Mouse (Mus musculus) left cerebral cortex, postnatal 25 days (tissue): Measurements from ENCODE around the gene Sdk2. TPM values are rescaled to one million over a fixed set of nuclear protein-coding genes. Genes with fewer than 3 reads are reported as not detected.

ENCODE experiments used
- DNase-seq, 2 experiments: peaks; one replicate each; pipeline ENCODE4 v3.0.0; 2022; ENCODE audit warnings: low spot score in 2 of 2, mixed read lengths in 1 of 2
- intact Hi-C: fragments of 180-260 bp; cut with DNase I; formaldehyde crosslinking; loops from one replicate; pipeline ENCODE4 v1.15.1; 2025
- total RNA-seq, 2 experiments: library from RNA; stranded (reverse); gene quantifications; 2 replicates each; pipeline ENCODE4 v1.2.3; 2021

Gene Sdk2
- total RNA-seq, 2 experiments from 2014 or later = 29.1 to 30.1 TPM

DNA sequence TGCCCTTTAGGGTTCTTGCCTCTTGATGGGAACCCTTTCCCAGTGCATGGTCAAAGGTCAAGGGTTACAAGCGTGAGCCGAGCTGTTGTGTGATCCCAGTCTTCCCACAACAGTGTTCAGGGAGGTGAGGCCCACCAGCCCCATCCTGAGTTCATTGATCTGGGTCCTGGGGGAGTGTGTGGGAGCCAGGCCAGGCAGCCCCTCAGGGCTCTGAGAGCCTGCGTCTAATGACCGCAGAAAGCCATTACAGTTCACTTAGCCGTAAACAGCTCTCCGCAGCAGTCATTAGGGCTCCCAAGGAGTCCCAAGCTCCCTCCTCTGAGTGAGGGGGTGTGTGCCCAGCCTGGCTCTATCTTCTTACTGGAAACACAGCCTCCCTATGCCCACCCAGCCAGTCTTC, 66.8 kb downstream of the Sdk2 start:
- DNase-seq = no peak
- intact Hi-C loops = no loop called here

DNA sequence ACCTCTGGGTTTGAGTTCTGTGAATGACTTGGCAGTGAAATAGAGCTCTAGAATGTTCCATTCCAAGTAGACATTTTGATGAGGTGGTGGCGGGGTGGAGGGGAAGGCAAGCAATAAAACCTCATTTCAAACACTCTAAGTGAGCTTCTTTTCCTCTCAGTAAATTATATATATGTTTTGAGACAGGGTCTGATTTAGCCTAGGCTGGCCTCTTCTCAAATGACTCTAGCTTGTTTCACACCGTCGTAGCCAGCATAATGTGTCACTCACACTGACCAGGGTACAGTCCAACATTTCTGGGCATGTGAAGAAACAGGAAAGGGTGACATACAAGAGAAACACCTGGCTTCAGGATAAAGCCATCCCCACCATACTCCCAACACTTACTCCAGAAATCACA, 68.1 kb downstream of the Sdk2 start:
- intact Hi-C loops = no loop called here
- no peak for DNase-seq

DNA sequence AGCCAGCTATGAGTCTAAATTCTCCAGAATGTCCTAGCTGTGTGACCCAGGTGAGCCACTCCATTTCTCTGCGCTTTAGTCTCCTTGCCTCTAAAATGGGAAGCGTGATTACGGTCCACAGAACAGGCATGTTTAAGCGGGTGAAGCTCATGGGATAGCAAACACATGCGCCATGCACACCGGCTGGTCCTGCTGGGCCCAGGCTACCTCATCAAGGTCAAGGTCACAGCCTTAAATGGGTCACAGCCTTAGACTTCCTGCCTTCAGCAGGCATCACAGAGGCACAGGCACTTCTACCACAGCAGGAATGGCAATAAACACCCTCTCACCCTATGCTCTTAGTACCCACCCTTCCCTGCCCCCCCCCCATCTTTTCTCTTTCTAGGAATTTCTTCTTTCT, 72.9 kb downstream of the Sdk2 start:
- intact Hi-C loops = no loop called here
- DNase-seq = no peak

DNA sequence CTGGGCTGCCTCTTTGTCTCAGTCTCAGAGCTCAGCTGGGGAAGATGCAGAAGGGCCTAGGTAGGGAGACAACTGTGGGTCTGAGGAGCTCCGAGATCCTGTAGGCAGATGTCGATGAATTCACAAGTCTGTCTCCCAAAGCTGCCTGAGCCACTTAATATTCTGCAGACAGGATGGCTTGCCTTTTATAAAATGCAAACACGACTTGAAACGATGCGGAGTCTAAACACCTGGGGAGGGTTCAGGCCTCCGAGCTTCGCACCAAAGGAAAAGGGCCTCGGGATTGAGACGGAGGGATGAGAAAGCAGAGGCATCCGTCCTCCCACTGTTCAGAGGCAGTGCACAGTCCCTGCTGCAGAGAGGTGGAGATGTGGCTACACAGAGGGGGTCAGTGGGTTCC, 74.0 kb downstream of the Sdk2 start:
- no peak for DNase-seq
- intact Hi-C loops = no loop called here

DNA sequence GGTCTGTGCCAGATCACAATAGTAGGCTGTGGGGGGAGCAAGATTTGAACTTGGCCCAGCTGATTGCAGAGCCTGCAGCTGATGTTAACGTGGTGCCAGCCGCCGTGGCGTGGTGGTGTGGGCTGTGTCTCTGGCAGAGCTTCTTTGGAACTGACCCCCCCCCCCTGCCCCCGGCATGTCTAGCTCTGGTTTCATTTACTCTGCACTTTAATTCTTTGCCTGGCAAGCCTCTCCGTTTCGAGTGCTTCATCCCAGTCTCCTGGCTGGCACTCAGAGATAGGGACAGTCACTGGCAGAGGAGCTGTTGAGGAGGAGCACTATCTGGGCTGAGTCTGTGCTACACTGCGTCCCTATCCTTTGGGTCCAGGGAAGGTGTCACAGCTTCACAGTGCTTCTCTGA, 75.0 kb downstream of the Sdk2 start:
- DNase-seq = no peak
- intact Hi-C loops = no loop called here

DNA sequence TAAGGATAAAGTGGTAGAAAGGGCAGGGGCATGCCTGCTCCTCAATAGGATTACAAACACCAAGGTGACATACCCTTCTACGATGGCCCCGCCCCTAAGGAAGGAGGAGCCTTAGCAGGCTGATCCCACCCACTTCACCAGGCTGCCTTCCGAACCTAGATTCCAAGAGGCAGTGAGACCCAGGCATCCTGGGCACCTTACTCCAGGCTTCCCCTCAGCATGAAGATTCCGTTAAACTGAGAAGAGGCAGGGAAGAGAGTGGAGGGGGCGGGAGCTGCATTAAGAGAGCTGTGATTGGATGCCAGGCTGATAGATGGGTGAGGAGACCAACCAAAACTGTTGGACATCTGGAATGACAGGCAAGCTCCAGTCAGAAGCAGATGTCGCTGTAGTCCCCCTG, 76.4 kb downstream of the Sdk2 start:
- intact Hi-C loops = no loop called here
- DNase-seq = peak; percentile 76 to 85

DNA sequence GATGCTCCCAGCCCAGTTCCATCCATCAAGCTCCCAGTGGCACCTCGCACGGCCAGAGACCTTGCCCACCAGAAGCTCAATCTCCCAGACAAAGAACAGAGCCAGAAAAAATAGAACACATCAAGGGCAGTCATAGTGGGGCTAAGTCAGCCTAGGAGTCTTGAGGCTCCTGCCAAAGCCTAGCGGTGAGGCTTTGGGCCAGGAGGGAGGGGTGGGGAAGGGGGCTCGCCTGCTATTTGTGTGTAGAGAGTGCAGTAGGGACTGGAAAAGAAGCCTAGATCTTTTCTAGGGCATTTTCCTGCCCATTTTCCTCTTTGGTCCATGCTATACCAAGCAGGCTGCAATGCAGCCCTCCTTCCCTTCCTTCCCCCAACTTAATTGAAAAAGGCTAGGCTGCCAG, 76.8 kb downstream of the Sdk2 start:
- intact Hi-C loops = no loop called here
- no peak for DNase-seq

DNA sequence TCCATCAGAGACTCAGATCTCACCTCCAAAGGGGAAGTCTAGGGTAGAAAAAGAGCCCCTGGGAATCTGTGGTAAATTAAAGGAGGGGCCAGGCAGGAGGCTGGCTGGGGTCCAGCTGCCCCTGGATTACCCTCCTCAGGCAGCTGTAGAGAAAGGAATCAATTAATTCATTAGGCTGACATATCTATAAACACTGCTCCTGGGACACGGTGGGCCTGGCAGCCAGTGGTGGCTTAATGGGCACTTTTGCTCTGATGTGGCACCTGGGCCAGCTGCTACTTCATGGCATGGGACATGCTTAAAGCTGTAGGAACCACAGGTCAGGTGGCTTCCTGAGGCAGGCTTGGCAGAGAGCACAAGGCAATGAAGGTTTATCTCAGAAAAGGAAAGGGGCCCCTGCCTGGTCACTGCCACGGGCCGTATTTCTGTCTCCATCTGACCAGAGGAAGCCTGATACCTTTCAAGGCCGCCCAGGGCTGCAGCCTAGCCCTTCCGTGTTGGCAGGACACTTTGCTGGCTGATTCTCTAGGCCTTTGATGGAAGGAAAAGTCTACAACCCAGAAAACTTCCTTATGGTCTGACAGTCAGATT, 80.9 kb downstream of the Sdk2 start:
- intact Hi-C loops = no loop called here

DNA sequence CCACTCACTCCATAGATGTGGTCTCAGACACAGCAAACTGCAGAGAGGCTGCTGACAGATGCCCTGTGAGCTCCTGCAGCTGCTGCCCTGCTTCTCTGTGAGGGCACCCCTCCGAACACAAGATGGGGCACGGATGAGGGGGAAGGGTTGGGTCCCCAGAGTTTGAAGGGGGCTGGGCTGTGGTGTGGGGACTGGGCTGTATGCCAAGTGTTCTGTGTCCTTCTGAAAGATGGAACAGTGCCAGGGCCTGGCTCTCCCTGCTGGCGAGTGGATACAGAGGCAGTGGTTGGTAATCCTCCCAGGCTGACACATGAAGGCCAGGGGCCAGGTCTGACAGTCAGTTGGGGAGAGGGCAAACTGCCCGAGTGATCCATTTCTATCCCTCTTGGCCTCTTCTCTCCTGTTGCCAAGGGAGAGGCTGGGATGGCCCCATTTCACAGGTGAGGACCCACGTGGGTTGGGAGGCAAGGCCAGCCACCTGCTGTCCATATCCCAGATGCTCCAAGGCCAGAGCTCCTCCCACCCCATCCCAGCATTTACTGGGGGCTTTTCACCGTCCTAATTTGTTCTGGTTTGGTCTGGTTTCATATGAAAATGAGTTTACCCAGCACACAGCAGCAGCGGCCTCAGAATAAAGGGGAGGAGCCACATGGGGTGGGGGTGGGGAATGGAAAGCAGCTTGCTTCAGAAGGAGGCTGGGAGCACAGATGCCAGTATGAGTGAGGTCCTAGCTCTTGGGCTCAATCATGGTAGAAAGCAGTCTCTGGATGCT, 84.9 kb downstream of the Sdk2 start:
- DNase-seq = peak in 1 of 2 experiments; percentile 19
- intact Hi-C loops = no loop called here

More for the DNA sequence above, 80.9 kb downstream of the Sdk2 start:
- DNase-seq = no peak

DNA sequence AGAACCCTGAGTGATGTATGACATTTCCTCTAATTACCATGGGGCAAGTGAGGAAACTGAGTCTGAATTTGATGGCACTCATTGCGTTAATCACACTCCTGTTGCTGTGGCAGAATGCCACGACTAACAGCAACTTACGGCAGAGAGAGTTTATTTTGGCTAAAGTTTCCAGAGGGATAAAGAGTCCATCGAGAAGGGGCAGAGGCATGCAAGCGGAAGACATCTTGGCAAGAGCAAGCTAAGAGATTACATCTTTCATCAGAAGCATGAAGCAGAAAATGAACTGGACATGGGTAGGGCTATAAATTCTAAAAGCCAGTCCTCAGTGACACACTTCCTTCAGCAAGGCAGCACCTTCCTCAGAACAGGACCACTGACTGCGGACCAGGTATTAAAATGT, 85.8 kb downstream of the Sdk2 start:
- intact Hi-C loops = no loop called here
- DNase-seq = no peak

DNA sequence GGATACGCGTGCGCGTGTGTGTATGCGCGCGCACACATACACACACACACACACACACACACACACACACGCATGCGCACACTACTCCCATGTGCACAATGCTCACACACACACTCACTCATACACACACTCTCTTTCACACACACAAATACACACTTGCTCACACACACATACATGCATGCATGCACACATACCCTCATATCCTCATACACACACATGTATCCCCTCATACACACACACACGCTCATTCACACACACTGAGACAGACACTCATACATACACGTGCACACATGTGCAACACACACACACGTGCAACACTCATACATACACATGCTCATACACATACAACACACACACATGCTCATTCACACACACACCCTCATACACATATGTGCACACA, 88.5 kb downstream of the Sdk2 start:
- DNase-seq = no peak
- intact Hi-C loops = no loop called here

DNA sequence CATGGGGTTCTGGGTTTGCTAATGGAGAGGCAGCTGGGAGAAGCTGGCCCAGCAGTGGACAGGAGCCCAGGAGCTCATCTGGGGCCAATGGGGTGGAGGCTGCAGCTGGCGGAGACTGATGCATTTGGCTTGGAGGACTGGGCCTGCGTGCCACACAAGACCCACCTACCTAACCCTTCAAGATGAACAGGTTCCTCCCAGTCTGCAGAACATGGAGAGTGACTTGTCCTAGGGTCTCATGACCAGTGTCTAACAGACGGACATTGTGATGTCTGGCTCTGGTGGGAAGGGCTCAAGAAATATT, 91.2 kb downstream of the Sdk2 start:
- no peak for DNase-seq
- intact Hi-C loops = no loop called here

DNA sequence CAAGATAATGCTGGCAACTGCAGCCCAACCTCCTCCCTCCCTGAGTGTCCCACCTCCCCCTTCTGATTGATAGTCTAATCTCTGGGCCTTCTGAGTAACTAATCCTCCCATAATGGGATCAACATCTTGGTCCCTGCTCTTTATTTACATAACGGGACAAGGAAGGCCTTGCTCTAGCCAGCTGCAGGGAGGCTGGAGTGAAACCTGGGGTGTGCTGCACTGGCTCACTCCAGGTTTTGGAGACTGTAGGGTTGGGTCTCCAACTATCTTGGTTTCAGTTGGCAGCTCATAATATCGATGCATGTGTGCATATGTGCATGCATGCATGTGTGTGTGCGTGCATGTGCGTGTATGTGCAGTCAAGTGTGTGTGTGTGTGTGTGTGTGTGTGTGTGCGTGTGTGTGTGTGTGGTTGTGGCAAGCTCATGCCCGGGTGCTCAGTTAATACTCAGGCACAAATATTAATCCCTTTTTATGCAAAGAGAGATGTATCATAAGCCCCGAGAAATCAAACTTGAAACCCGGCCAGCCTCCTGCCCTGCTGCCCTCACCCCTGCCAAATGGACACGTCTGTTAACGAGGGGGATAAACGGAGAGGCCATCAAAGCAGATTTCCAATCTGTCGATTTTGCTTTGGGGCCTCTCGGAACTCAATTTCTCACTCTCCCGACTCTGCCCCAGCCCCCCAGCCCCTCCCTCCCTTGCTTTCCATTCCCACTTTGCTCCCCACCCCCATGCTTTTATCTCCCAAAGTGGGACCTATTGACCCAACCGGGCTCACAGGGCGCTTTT, 91.8 kb downstream of the Sdk2 start:
- intact Hi-C loops = loop anchor here (5.0 kb wide), 1 partner anchor 92 kb away; the partner anchor contains the start of gene Sdk2

DNA sequence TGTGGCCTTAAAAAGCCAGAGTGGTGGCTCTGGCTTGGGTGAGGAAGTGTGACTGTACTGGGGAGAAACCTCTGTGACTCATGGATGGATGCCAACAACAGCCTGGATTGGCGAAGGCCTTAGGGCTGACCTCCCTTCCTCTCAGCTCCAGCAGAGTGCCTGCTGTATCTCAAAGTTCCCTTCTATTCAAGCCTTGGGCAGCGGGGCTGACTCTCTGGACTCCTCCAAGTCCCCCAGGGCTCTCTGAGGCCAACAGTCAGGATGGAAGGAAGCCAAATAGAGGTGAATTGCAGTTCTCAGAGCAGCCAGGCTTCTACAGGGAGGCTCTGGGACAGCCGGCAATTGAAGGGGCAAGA, 94.4 kb downstream of the Sdk2 start:
- intact Hi-C loops = loop anchor here (5.0 kb wide), 1 partner anchor 95 kb away; the partner anchor contains the start of gene Sdk2

More for the DNA sequence above, 91.8 kb downstream of the Sdk2 start:
- no peak for DNase-seq

DNA sequence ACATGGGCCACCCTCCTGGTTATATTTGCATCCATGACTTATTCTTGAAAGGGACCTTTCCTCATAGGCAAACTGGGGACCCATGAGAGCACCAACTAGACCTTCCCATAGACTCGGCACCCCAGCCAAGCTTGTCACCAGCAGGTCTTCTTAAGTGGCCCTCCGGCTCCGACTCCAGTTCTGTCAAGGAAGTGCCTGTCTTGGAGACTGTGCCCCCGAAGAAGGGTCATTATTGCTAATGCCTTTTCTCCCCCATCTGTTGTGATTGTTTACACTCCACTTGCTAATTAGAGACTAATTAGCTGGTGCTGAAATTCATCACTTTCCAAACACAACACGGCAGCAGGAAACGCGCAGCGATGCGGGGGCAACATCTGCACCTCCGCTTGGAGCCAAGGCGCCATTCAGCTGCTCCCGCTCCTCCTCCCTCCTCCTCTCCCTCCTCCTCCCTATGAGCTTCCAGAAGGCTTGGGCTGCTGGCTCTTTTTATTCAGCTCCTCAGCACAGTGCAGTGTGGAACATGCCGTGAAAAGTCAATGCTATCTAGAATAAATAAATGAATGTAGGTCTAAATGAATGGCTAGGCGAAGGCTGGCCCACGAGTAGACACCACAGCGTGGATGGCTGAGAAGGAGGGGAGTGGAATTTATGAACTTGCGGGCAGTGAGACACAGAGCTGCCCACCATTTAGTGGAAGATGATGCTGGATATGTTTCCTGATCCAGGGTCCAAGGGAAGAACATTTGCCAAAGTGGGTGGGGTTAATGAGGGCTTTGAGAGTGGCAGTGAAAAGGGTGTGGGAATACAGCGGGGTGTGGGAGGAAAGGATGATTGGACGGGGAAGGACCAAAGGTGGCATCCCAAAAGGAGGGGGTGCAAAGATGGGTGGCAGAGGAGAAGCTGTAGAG, 95.0 kb downstream of the Sdk2 start:
- peak; percentile 67 to 81 for DNase-seq
- intact Hi-C loops = loop anchor here (2.0 to 5.0 kb wide), 2 partner anchors 21 to 95 kb away; partner anchors contain the start of gene Sdk2

More for the DNA sequence above, 94.4 kb downstream of the Sdk2 start:
- DNase-seq = no peak

DNA sequence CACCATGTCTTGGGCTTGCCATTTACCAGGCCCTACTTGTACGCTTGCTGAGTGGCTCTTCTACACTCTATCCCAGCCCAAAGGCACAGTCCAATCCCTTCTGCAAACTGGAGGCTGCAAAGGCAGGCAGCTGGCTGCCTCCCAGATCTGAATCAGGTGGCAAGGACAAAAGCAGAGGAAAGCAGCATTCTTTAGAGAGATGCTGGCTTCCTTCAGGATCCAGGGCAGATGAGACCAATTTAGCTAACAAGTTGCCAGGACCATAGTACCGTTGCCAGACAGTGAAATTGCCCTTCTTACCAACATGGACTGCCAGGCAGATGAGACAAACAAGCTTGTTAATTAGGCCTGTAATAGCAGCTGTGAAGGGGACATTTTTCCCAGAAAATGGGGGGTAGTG, 96.8 kb downstream of the Sdk2 start:
- intact Hi-C loops = loop anchor here (2.0 to 5.0 kb wide), 2 partner anchors 19 to 97 kb away; partner anchors contain the start of gene Sdk2
- DNase-seq = no peak

DNA sequence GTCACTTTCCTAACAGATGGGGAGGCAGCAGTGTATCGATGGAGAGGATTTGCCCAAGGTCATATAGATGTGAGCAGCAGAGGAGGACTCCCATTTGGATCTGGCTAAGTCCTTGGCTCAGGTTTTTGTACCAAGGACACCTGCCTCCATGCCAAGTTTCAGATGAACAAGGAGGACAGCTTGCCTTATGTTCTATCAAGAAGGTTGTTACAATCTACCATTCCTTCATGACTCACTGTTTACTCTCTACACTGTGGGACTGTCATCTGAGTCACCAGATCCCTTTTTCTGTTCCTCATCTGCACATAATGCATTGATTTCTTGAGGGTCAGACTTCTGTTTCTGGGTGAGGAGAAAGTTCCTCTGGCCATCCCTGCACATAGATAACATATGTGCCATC, 101.6 kb downstream of the Sdk2 start:
- DNase-seq = peak in 1 of 2 experiments; percentile 29
- intact Hi-C loops = no loop called here

DNA sequence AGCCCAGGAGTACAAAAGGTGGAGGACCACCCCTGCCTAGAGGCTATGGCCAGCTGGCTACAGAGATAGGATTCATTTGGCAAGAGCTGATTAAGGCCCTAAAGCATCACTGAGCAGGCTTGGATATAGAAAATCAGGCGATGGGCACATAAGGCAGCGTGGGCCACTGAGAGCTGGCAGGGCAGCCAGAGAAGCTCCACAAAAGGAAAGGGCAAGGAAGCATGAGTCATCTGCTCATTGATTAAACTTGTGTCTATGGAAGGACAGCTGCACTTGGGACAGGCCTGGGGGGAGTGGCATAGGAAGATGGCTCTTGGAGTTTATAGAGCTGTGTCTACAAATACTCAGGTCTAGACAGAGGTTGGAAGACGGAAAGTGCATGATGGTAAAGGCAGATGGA, 104.1 kb downstream of the Sdk2 start:
- intact Hi-C loops = no loop called here
- no peak for DNase-seq

DNA sequence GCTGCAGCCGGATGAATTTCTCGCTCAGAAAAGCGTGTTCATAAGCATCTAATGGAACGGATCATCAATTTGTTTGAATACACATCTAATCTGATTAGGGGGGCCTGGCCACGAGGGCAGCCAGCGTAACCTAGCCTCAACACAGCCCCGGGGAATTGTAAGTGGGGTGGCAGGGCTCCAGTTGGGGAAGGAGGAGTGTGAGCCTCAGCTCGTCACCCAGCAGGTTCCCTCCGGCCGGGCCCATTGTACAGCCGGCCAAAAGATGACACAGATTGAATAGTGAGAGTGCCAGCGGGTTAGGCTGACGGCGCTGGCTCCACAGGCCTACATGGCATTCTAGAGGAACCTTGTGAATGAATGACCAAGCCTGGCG, 115.2 kb downstream of the Sdk2 start:
- DNase-seq = no peak
- intact Hi-C loops = loop anchor here (2.0 kb wide), 1 partner anchor 19 kb away; no protein-coding TSS in a partner anchor
